Mouse (Mus musculus): ENCODE results near the gene Cdh15.

DNA sequence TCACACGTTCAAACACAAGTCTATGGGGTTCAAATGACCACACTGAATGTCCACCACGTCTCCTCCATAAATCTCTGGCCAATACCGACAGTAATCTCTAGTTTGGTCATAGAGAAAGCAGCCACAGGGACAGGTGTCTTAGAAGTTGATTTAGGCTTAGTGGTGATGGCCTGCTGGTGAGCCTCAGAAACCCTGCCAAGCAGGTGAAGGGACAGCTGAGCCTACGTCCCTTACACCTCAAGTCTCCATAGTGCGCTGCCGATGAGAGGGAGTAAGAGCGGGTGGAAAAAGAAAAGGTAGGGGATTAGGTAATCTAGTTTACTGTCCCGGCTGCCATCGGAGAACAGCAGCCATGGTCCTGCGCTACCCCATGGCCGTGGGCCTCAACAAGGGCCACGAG is 11.6 kb upstream of the Cdh15 start:
- TF ChIP-seq CTCF (IDR thresholded peaks at IDR 0.05) (no peak), EP300 (IDR thresholded peaks at IDR 0.05) (no peak)

Measured in lung, postnatal 0 days (tissue).